Mouse (Mus musculus) erythroblast, embryonic 14.5 days (primary cell): ENCODE data around the gene Magi2. TPM values are rescaled to one million over a fixed set of nuclear protein-coding genes. Genes with fewer than 3 reads are reported as not detected.

ENCODE experiments used
- H3K27me3 ChIP-seq: 2 replicates; pipeline ENCODE4 v1.6.1; 2012; ENCODE audit warnings: inconsistent platforms; ENCODE audit not compliant: control insufficient read depth
- H3K36me3 ChIP-seq: 2 replicates; pipeline ENCODE4 v1.6.1; 2012; ENCODE audit warnings: mild to moderate bottlenecking, inconsistent platforms; ENCODE audit not compliant: control insufficient read depth
- H3K4me1 ChIP-seq: 2 replicates; pipeline ENCODE4 v1.6.1; 2012; ENCODE audit warnings: inconsistent platforms; ENCODE audit not compliant: control insufficient read depth
- H3K4me3 ChIP-seq: replicated peaks from 2 replicates; pipeline ENCODE3; 2012; ENCODE audit warnings: moderate library complexity, mild to moderate bottlenecking, inconsistent platforms
- H3K9me3 ChIP-seq: 2 replicates; pipeline ENCODE4 v1.6.1; 2012; ENCODE audit warnings: low read length, inconsistent platforms, mixed read lengths; ENCODE audit not compliant: control insufficient read depth
- GATA1 ChIP-seq: IDR thresholded peaks from 2 replicates; pipeline ENCODE4 v1.6.1; 2012; ENCODE audit warnings: low read length, inconsistent platforms, mixed read lengths
- TAL1 ChIP-seq: IDR thresholded peaks from 3 replicates; pipeline ENCODE4 v1.6.1; 2012; ENCODE audit warnings: low read length, inconsistent platforms, mixed read lengths
- polyA plus RNA-seq: library from polyadenylated mRNA; stranded (reverse); fragments of >175 nt; gene quantifications from 2 replicates; pipeline ENCODE4 v1.2.3, GENCODE M21; 2012

Gene Magi2
- polyA plus RNA-seq, 1 experiment: not detected

- Histone ChIP-seq H3K36me3 (no peaks in the 10 kb centered on the region), H3K9me3 (no peaks in the 10 kb centered on the region), H3K4me3 (no peak overlapping the region), H3K27me3 (no peaks in the 10 kb centered on the region), H3K4me1 (no peaks in the 10 kb centered on the region)
- TF ChIP-seq TAL1 (no peak), GATA1 (no peak)
Measured at GRCm38 (mm10) chr5:19247266-19247665, 20.4 kb downstream of the Magi2 start.

GRCm38 (mm10) chr5:19262816-19263215 lies 36.0 kb downstream of the Magi2 start:
- H3K4me3 ChIP-seq: no peak overlapping the region
- H3K9me3 ChIP-seq: peaks cover 2% of the 10 kb centered on the region; the same call in 1 of the 2 replicates
- no peak for TF ChIP-seq TAL1
- no peak for TF ChIP-seq GATA1
- H3K36me3 ChIP-seq: no peaks in the 10 kb centered on the region
- H3K27me3 ChIP-seq: no peaks in the 10 kb centered on the region
- no peaks in the 10 kb centered on the region for H3K4me1 ChIP-seq

- H3K4me1 ChIP-seq: no peaks in the 10 kb centered on the region
- H3K9me3 ChIP-seq: peaks cover 2% of the 10 kb centered on the region; the same call in 1 of the 2 replicates
- no peak overlapping the region for H3K4me3 ChIP-seq
- no peaks in the 10 kb centered on the region for H3K27me3 ChIP-seq
- no peaks in the 10 kb centered on the region for H3K36me3 ChIP-seq
- TF ChIP-seq TAL1: no peak
- TF ChIP-seq GATA1: no peak
Measured at GRCm38 (mm10) chr5:19264627-19265026, 37.8 kb downstream of the Magi2 start.

GRCm38 (mm10) chr5:19292581-19292980 lies 65.7 kb downstream of the Magi2 start:
- H3K4me1 ChIP-seq: no peaks in the 10 kb centered on the region
- no peak for TF ChIP-seq GATA1
- no peak for TF ChIP-seq TAL1
- H3K4me3 ChIP-seq: no peak overlapping the region
- peaks cover 2% of the 10 kb centered on the region; the same call in 1 of the 2 replicates for H3K9me3 ChIP-seq
- no peaks in the 10 kb centered on the region for H3K36me3 ChIP-seq
- no peaks in the 10 kb centered on the region for H3K27me3 ChIP-seq

DNA sequence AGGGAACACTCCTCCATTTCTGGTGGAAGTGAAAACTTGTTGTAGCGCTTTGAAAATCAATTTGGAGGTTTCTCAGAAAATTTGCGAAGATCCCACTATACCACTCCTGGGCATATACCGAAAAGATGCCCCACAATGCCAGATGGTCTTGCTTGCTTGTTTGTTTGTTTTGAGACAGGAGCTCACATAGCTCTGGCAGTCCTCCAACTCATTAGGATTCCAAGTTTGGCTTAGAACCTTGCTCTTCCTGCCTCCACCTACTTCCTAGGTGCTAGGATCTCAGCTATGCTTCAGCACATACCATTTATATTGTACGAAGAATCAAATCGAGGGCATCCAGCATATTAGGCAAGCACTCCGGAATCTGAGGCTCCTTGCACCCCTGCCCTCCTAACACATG lies 79.8 kb downstream of the Magi2 start:
- Histone ChIP-seq H3K9me3 (no peaks in the 10 kb centered on the region), H3K27me3 (no peaks in the 10 kb centered on the region), H3K4me1 (no peaks in the 10 kb centered on the region), H3K36me3 (no peaks in the 10 kb centered on the region), H3K4me3 (no peak overlapping the region)
- no peak for TF ChIP-seq GATA1
- TF ChIP-seq TAL1: no peak

GRCm38 (mm10) chr5:19309870-19310269 lies 83.0 kb downstream of the Magi2 start:
- H3K36me3 ChIP-seq: no peaks in the 10 kb centered on the region
- no peak overlapping the region for H3K4me3 ChIP-seq
- H3K27me3 ChIP-seq: no peaks in the 10 kb centered on the region
- no peaks in the 10 kb centered on the region; the same call in 1 of the 2 replicates for H3K9me3 ChIP-seq
- no peaks in the 10 kb centered on the region for H3K4me1 ChIP-seq
- TF ChIP-seq GATA1 (no peak), TAL1 (no peak)

DNA sequence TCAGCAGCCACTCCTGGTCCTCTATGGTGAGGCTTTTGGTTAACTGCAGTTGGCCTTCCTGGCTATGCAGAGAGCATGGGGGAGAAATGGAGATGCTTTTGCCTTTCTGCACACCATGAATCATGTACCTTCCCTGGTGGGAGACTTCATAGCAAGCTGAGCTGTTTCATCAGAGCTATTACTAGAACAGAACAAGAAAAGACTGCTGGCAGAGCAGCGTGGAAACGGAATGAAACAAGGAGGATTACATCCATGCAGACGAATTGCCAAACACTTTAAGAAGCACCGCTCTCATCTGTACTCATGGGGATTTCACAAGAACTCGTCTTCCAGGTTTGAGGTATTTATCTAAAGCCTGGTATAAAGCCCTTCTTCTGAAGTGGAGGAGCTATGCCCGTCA lies 95.7 kb downstream of the Magi2 start:
- Histone ChIP-seq H3K4me3 (no peak overlapping the region), H3K36me3 (no peaks in the 10 kb centered on the region), H3K4me1 (no peaks in the 10 kb centered on the region), H3K27me3 (no peaks in the 10 kb centered on the region), H3K9me3 (no peaks in the 10 kb centered on the region)
- TF ChIP-seq TAL1 (no peak), GATA1 (no peak)

GRCm38 (mm10) chr5:19337561-19337960 lies 110.7 kb downstream of the Magi2 start:
- no peaks in the 10 kb centered on the region for H3K9me3 ChIP-seq

GRCm38 (mm10) chr5:19368175-19368574 lies 141.3 kb downstream of the Magi2 start:
- Histone ChIP-seq H3K9me3 (no peaks in the 10 kb centered on the region), H3K27me3 (no peaks in the 10 kb centered on the region), H3K36me3 (no peaks in the 10 kb centered on the region), H3K4me1 (no peaks in the 10 kb centered on the region), H3K4me3 (no peak overlapping the region)
- TF ChIP-seq TAL1 (no peak), GATA1 (no peak)

More at GRCm38 (mm10) chr5:19337561-19337960, 110.7 kb downstream of the Magi2 start:
- Histone ChIP-seq H3K4me3 (no peak overlapping the region), H3K36me3 (no peaks in the 10 kb centered on the region), H3K27me3 (no peaks in the 10 kb centered on the region), H3K4me1 (no peaks in the 10 kb centered on the region)
- TF ChIP-seq TAL1: no peak
- TF ChIP-seq GATA1: no peak

GRCm38 (mm10) chr5:19395876-19396275 lies 169.0 kb downstream of the Magi2 start:
- H3K4me3 ChIP-seq: no peak overlapping the region
- no peaks in the 10 kb centered on the region for H3K9me3 ChIP-seq
- H3K4me1 ChIP-seq: no peaks in the 10 kb centered on the region
- H3K27me3 ChIP-seq: no peaks in the 10 kb centered on the region
- H3K36me3 ChIP-seq: no peaks in the 10 kb centered on the region
- TF ChIP-seq GATA1 (no peak), TAL1 (no peak)
